ENCODE assay signal across 15 mouse cellular contexts in the genomic region with DNA sequence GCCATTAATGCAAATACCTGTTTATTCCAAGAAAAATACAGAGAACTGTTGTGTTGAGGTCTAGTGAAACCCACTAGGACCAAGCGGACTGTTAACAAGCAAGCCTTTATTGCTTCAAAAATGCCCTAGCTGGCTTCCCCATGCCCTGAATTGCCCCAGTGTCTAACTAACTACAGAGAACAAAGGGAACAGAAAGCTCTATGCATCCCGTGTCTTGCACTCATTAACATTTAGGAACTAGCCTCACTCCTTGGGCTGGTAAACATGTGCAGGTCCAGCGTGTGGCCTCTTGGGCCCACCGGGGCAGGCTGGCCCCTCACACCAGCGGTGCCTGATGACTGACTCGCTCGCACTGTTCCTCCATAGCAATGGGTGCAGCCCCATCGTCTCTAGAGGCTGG. TPM values are rescaled to one million over a fixed set of nuclear protein-coding genes. Genes with fewer than 3 reads are reported as not detected.
DNase-seq lines count a peak whose midpoint lies in the region; ATAC-seq lines count a peak whose summit lies in the region.
"Had no signal": no experiment of that assay in that cellular context is flagged by ENCODE, and none has a peak within 500 bp of the region (broad histone marks: within the 10 kb centered on the region; RNA-seq: fewer than 3 reads in every experiment).

No protein-coding gene starts in this region.

- DNase-seq in forebrain, embryonic 11.5 days (ENCODE audit: low spot score): peak; percentile 56
- no peak for DNase-seq in forebrain, embryonic 10.5 days (ENCODE audit: extremely low spot score, low spot score)
- DNase-seq in neural tube, embryonic 10.5 days (ENCODE audit: extremely low spot score, low spot score): no peak
- peak; percentile 24 for DNase-seq in retina, embryonic 14.5 days (ENCODE audit: low spot score)
- no peak for DNase-seq in yolk sac, embryonic 10.5 days (ENCODE audit: low spot score)
- DNase-seq: B cell, adult 2 months; heart, postnatal 36 days had no signal

- no peak overlapping the region for H3K4me2 ChIP-seq in forebrain, embryonic 11.5 days (ENCODE audit: low read depth, low read length, severe bottlenecking)
- H3K4me2 ChIP-seq in neural tube, embryonic 15.5 days: no peak overlapping the region
- no peak overlapping the region for H3K4me2 ChIP-seq in hindbrain, embryonic 16.5 days (ENCODE audit: low read length)
- no peak overlapping the region for H3K4me2 ChIP-seq in heart, embryonic 12.5 days
- H3K4me2 ChIP-seq: embryonic facial prominence, embryonic 12.5 days; lung, embryonic 15.5 days; stomach, embryonic 15.5 days had no signal

- no peaks in the 10 kb centered on the region for H3K36me3 ChIP-seq in forebrain, embryonic 11.5 days (ENCODE audit: control insufficient read depth, insufficient read depth, low read length)
- no peaks in the 10 kb centered on the region for H3K36me3 ChIP-seq in forebrain, embryonic 10.5 days (replicated peaks)
- no peaks in the 10 kb centered on the region for H3K36me3 ChIP-seq in neural tube, embryonic 15.5 days
- H3K36me3 ChIP-seq in hindbrain, embryonic 16.5 days (ENCODE audit: control insufficient read depth, insufficient read depth, low read length): no peaks in the 10 kb centered on the region
- H3K36me3 ChIP-seq in heart, embryonic 12.5 days: no peaks in the 10 kb centered on the region
- H3K36me3 ChIP-seq: embryonic facial prominence, embryonic 12.5 days; lung, embryonic 15.5 days; stomach, embryonic 15.5 days had no signal

- WGBS in forebrain, embryonic 11.5 days: 32% methylated on average over 8 of the region's 8 CpGs
- WGBS in forebrain, embryonic 10.5 days: 54% methylated on average over 8 of the region's 8 CpGs
- 52% methylated on average over 8 of the region's 8 CpGs for WGBS in neural tube, embryonic 15.5 days
- 54% methylated on average over 8 of the region's 8 CpGs for WGBS in hindbrain, embryonic 16.5 days
- 77% methylated on average over 8 of the region's 8 CpGs for WGBS in heart, embryonic 12.5 days

- no peak overlapping the region for H3K4me3 ChIP-seq in forebrain, embryonic 11.5 days (ENCODE audit: low read depth, low read length)
- H3K4me3 ChIP-seq in forebrain, embryonic 10.5 days: no peak overlapping the region
- H3K4me3 ChIP-seq in neural tube, embryonic 15.5 days (replicated peaks): no peak overlapping the region
- no peak overlapping the region for H3K4me3 ChIP-seq in hindbrain, embryonic 16.5 days (ENCODE audit: low read length)
- no peak overlapping the region for H3K4me3 ChIP-seq in heart, embryonic 12.5 days
- H3K4me3 ChIP-seq: embryonic facial prominence, embryonic 12.5 days; lung, embryonic 15.5 days; myocyte; stomach, embryonic 15.5 days had no signal

- H3K27ac ChIP-seq in forebrain, embryonic 11.5 days (ENCODE audit: low read depth, low read length): no peak overlapping the region
- no peak overlapping the region for H3K27ac ChIP-seq in forebrain, embryonic 10.5 days
- 0 out of 2 replicates have a peak overlapping the region, but pooled peaks have one; percentile 11 for H3K27ac ChIP-seq in neural tube, embryonic 15.5 days (replicated peaks)
- H3K27ac ChIP-seq in hindbrain, embryonic 16.5 days (ENCODE audit: low read depth, low read length): no peak overlapping the region
- no peak overlapping the region for H3K27ac ChIP-seq in heart, embryonic 12.5 days (ENCODE audit: poor library complexity, severe bottlenecking)
- H3K27ac ChIP-seq: lung, embryonic 15.5 days; stomach, embryonic 15.5 days had no signal

- no peaks in the 10 kb centered on the region for H3K9me3 ChIP-seq in forebrain, embryonic 11.5 days (ENCODE audit: control insufficient read depth, low read length)
- no peaks in the 10 kb centered on the region for H3K9me3 ChIP-seq in forebrain, embryonic 10.5 days
- no peaks in the 10 kb centered on the region for H3K9me3 ChIP-seq in neural tube, embryonic 15.5 days (replicated peaks)
- H3K9me3 ChIP-seq in hindbrain, embryonic 16.5 days (ENCODE audit: control insufficient read depth, low read length): no peaks in the 10 kb centered on the region
- H3K9me3 ChIP-seq in heart, embryonic 12.5 days (replicated peaks): no peaks in the 10 kb centered on the region
- H3K9me3 ChIP-seq: embryonic facial prominence, embryonic 12.5 days; lung, embryonic 15.5 days; stomach, embryonic 15.5 days had no signal

- 0 out of 2 replicates have a peak, but pooled peaks cover 6% of the 10 kb centered on the region for H3K4me1 ChIP-seq in forebrain, embryonic 11.5 days (replicated peaks; ENCODE audit: control insufficient read depth, insufficient read depth, low read length)
- H3K4me1 ChIP-seq in forebrain, embryonic 10.5 days: peaks cover 10% of the 10 kb centered on the region
- H3K4me1 ChIP-seq in neural tube, embryonic 15.5 days: no peaks in the 10 kb centered on the region; the same call in 1 of the 2 replicates
- H3K4me1 ChIP-seq in hindbrain, embryonic 16.5 days (ENCODE audit: control insufficient read depth, insufficient read depth, low read depth, low read length): no peaks in the 10 kb centered on the region
- H3K4me1 ChIP-seq in heart, embryonic 12.5 days (replicated peaks): no peaks in the 10 kb centered on the region
- H3K4me1 ChIP-seq: embryonic facial prominence, embryonic 12.5 days; lung, embryonic 15.5 days; stomach, embryonic 15.5 days had no signal

- no peak overlapping the region for H3K9ac ChIP-seq in forebrain, embryonic 11.5 days (ENCODE audit: low read length)
- no peak overlapping the region for H3K9ac ChIP-seq in neural tube, embryonic 15.5 days (replicated peaks)
- H3K9ac ChIP-seq in hindbrain, embryonic 16.5 days (ENCODE audit: low read depth, low read length): no peak overlapping the region
- H3K9ac ChIP-seq in heart, embryonic 12.5 days: no peak overlapping the region
- H3K9ac ChIP-seq: embryonic facial prominence, embryonic 12.5 days; lung, embryonic 15.5 days; stomach, embryonic 15.5 days had no signal

- H3K27me3 ChIP-seq in forebrain, embryonic 11.5 days (ENCODE audit: control insufficient read depth, insufficient read depth, low read length): no peaks in the 10 kb centered on the region
- H3K27me3 ChIP-seq in forebrain, embryonic 10.5 days (ENCODE audit: poor library complexity, severe bottlenecking): no peaks in the 10 kb centered on the region
- H3K27me3 ChIP-seq in neural tube, embryonic 15.5 days (replicated peaks): no peaks in the 10 kb centered on the region
- H3K27me3 ChIP-seq in hindbrain, embryonic 16.5 days (replicated peaks; ENCODE audit: control insufficient read depth, insufficient read depth, low read length): no peaks in the 10 kb centered on the region
- H3K27me3 ChIP-seq in heart, embryonic 12.5 days (replicated peaks): no peaks in the 10 kb centered on the region
- H3K27me3 ChIP-seq: embryonic facial prominence, embryonic 12.5 days; lung, embryonic 15.5 days; stomach, embryonic 15.5 days had no signal

- peak; percentile 76; the same call in 1 of the 2 replicates for ATAC-seq in forebrain, embryonic 11.5 days (replicated peaks; ENCODE audit: low FRiP score)
- ATAC-seq in neural tube, embryonic 15.5 days (ENCODE audit: low FRiP score): no peak
- peak; percentile 60 for ATAC-seq in hindbrain, embryonic 16.5 days
- ATAC-seq in heart, embryonic 12.5 days (ENCODE audit: insufficient number of reproducible peaks, low FRiP score): no peak

RNA-seq across cellular contexts. Expression of gene Ccdc83, which starts 49.1 kb away (rescaled TPM):
- not detected in 2 replicates for polyA plus RNA-seq in forebrain, embryonic 11.5 days (2014; fragmentation: Nextera tagmentation; extraction: Ambion mirVana)
- polyA plus RNA-seq in forebrain, embryonic 10.5 days (2016; fragmentation: Nextera tagmentation; extraction: Ambion mirVana): not detected in 2 replicates
- not detected in 2 replicates for polyA plus RNA-seq in neural tube, embryonic 15.5 days (2015; fragmentation: Nextera tagmentation; extraction: Ambion mirVana)
- not detected in 2 replicates for polyA plus RNA-seq in hindbrain, embryonic 16.5 days (2015; fragmentation: Nextera tagmentation; extraction: Ambion mirVana)
- not detected in 2 replicates for polyA plus RNA-seq in heart, embryonic 12.5 days (2016; fragmentation: Nextera tagmentation; extraction: Ambion mirVana)
- polyA plus RNA-seq: embryonic facial prominence, embryonic 12.5 days; large intestine, adult 2 months; lung, embryonic 15.5 days; stomach, embryonic 15.5 days had no signal

Comparison
In these comparisons a context has a peak if more than half of its experiments do, and no peak if none do; other contexts are left out.
1. DNase-seq: peak in forebrain, embryonic 11.5 days (single experiment) and retina, embryonic 14.5 days (single experiment); none in forebrain, embryonic 10.5 days (single experiment), neural tube, embryonic 10.5 days (single experiment) and yolk sac, embryonic 10.5 days (single experiment).
2. ATAC-seq: peak in forebrain, embryonic 11.5 days (single experiment) and hindbrain, embryonic 16.5 days (single experiment); none in neural tube, embryonic 15.5 days (single experiment) and heart, embryonic 12.5 days (single experiment).